Mouse (Mus musculus): ENCODE data around the gene Slc25a3. TPM values are rescaled to one million over a fixed set of nuclear protein-coding genes. Genes with fewer than 3 reads are reported as not detected.

The Slc25a3 gene
- total RNA-seq (2023): 557 TPM

DNA sequence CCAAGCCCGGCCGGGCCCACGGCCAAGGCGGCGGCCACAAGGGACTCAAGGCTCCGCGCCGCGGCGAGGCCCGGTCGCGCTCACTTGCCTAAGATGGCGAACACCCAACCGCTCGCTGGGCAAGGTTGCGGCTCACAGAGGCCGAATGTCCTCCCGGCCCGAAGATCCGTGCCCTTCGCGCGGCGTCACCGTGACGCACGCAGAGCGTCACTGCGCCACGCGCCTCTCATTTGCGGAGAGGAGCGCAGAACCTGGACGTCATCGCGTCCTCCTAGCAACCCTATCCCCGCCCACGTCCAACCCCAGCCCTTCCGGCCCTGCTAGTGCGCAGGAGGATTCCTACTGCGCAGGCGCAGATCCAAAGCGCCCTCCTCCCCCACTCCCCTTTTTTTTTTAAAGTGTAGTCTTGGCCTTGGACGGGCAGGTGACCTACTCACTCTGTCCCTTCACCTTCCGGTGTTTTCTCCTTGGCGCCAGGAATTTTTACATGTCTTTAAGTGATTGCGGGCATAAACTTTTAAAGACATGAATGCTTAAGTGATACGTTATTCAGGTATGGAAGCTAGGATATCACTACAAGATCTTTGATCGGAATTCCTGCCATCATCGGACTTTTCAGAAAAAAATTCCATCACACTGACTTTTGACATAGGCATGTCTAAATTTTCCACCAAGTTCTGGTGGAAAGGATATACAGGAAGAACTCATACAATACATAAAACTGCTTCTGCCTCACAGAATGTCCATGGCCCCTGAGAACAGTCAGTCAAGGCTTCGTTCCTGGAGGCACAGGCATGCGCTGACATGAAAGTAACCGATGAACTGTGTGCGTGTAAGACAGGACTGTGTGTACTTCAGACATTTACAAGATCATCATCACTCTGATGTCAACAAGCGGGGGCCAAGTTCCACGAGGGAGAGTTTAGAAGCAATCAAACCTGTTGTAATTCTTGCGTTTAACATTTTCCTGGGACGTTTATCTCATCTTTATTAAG lies at the start of gene Slc25a3:
TSS of gene Slc25a3 (minus strand) at position 232 of the 995 bp plus-strand sequence.

GRCm38 (mm10) chr10:91082550-91083392 lies 41.1 kb downstream of the Slc25a3 start, which contains the start of the genes Apaf1 and Ikbip:
Gene Apaf1, minus strand, starts transcription at chr10:91082770.
Gene Ikbip, plus strand, starts transcription at chr10:91082940.

Other genes starting within 250 kb of the Slc25a3 start
- gene Apaf1, start 41.3 kb downstream of the Slc25a3 start, total RNA-seq (2023): 22.3 TPM
- 1.7 TPM for gene Ikbip, start 41.1 kb downstream of the Slc25a3 start, total RNA-seq (2023)
- gene Tmpo, start 57.3 kb upstream of the Slc25a3 start, total RNA-seq (2023): 140 TPM